Mouse (Mus musculus) limb, embryonic 12.5 days (tissue): Measurements from ENCODE around the gene Apba3. TPM values are rescaled to one million over a fixed set of nuclear protein-coding genes. Genes with fewer than 3 reads are reported as not detected.
A peak's percentile ranks its signal among the peaks of the same experiment; 100 is the strongest.

ENCODE experiments used
- ATAC-seq: fragments of 200-750 bp; cut with Nextera tagmentation; 2 replicates; pipeline ENCODE4 v1.8.0; 2017; ENCODE audit warnings: low read depth, moderate TSS enrichment; ENCODE audit not compliant: insufficient number of reproducible peaks, insufficient read depth, low FRiP score, low TSS enrichment
- H3K27ac ChIP-seq: fragments of 300-500 bp; sonication (generic); 2 replicates; pipeline ENCODE4 v1.5.1; 2016; ENCODE audit warnings: mild to moderate bottlenecking, moderate library complexity
- H3K27me3 ChIP-seq: fragments of 300-500 bp; sonication (generic); 2 replicates; pipeline ENCODE4 v1.6.1; 2016; ENCODE audit warnings: mild to moderate bottlenecking, moderate library complexity
- H3K36me3 ChIP-seq: fragments of 300-500 bp; sonication (generic); 2 replicates; pipeline ENCODE4 v1.6.1; 2016; ENCODE audit warnings: mild to moderate bottlenecking, moderate library complexity
- H3K4me1 ChIP-seq: fragments of 300-500 bp; sonication (generic); replicated peaks from 2 replicates; pipeline ENCODE4 v1.6.1; 2016
- H3K4me2 ChIP-seq: fragments of 300-500 bp; sonication (generic); 2 replicates; pipeline ENCODE4 v1.6.1; 2016; ENCODE audit warnings: mild to moderate bottlenecking, moderate library complexity
- H3K4me3 ChIP-seq: fragments of 300-500 bp; sonication (generic); replicated peaks from 2 replicates; pipeline ENCODE4 v1.5.1; 2016; ENCODE audit warnings: mild to moderate bottlenecking
- H3K9ac ChIP-seq: fragments of 300-500 bp; sonication (generic); replicated peaks from 2 replicates; pipeline ENCODE4 v1.6.1; 2016; ENCODE audit warnings: mild to moderate bottlenecking, moderate library complexity
- H3K9me3 ChIP-seq: fragments of 300-500 bp; sonication (generic); 2 replicates; pipeline ENCODE4 v1.6.1; 2016; ENCODE audit warnings: mild to moderate bottlenecking, moderate library complexity
- WGBS: fragments of 180-500 bp; shearing (Covaris S2); methylation state at CpG from one replicate; pipeline ENCODE4 v1.1.7; 2016; 5-methylcytosine and 5-hydroxymethylcytosine counted together
- polyA plus RNA-seq: library from polyadenylated mRNA; unstranded; fragments of >200 nt; fragmentation: Nextera tagmentation; extraction: Ambion mirVana; gene quantifications from 2 replicates; pipeline ENCODE4 v1.2.1, GENCODE M21; 2016

The Apba3 gene
- polyA plus RNA-seq, 1 experiment from 2014 or later = 48.8 TPM

GRCm38 (mm10) chr10:81300352-81300907 is 33.7 kb downstream of the Apba3 start:
- H3K27ac ChIP-seq = no peak overlapping the region
- H3K27me3 ChIP-seq = no peaks in the 10 kb centered on the region
- peaks cover 16% of the 10 kb centered on the region for H3K36me3 ChIP-seq
- 89% methylated on average over 9 of the region's 9 CpGs for WGBS
- H3K4me1 ChIP-seq = peaks cover 31% of the 10 kb centered on the region; the same call in 1 of the 2 replicates
- H3K9ac ChIP-seq = peak overlapping the region; percentile 18; the same call in 1 of the 2 replicates
- no peak overlapping the region for H3K4me3 ChIP-seq
- no peaks in the 10 kb centered on the region for H3K9me3 ChIP-seq
- no peak overlapping the region for H3K4me2 ChIP-seq
- ATAC-seq = no peak

GRCm38 (mm10) chr10:81301321-81301720 is 34.6 kb downstream of the Apba3 start:
- ATAC-seq = no peak
- Histone ChIP-seq H3K4me2 (no peak overlapping the region), H3K27me3 (no peaks in the 10 kb centered on the region), H3K4me1 (peaks cover 31% of the 10 kb centered on the region; the same call in 1 of the 2 replicates), H3K4me3 (no peak overlapping the region), H3K9ac (no peak overlapping the region), H3K27ac (no peak overlapping the region), H3K36me3 (peaks cover 21% of the 10 kb centered on the region), H3K9me3 (no peaks in the 10 kb centered on the region)
- 89% methylated on average over 9 of the region's 9 CpGs for WGBS

DNA sequence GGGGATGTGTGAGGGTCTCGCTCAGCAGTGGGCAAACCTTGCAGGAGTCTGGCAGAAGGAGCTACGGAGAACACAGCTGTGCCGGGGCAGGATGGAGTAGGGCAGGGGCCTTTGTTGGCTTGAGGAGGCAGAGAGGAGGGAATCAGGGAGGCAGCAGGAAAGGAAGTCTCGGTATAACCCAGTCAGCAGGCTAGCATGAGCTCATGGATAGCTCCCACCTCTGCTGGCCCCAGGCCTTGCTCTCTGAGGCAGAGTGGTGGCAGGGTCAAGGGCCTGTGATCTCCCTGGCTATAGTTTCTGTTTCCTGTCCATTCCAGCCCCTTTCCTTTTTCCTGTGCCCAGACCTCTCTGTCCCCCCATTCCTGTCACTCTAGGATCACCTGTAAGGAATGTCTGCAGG is 35.5 kb downstream of the Apba3 start:
- H3K4me2 ChIP-seq = no peak overlapping the region
- H3K9ac ChIP-seq = 0 out of 2 replicates have a peak overlapping the region, but pooled peaks have one; percentile 2
- no peak overlapping the region for H3K27ac ChIP-seq
- peaks cover 31% of the 10 kb centered on the region for H3K36me3 ChIP-seq
- H3K4me3 ChIP-seq = no peak overlapping the region
- no peak for ATAC-seq
- H3K4me1 ChIP-seq = peaks cover 29% of the 10 kb centered on the region; the same call in 1 of the 2 replicates
- no peaks in the 10 kb centered on the region for H3K27me3 ChIP-seq
- H3K9me3 ChIP-seq = no peaks in the 10 kb centered on the region
- WGBS = 75% methylated on average over 4 of the region's 4 CpGs

DNA sequence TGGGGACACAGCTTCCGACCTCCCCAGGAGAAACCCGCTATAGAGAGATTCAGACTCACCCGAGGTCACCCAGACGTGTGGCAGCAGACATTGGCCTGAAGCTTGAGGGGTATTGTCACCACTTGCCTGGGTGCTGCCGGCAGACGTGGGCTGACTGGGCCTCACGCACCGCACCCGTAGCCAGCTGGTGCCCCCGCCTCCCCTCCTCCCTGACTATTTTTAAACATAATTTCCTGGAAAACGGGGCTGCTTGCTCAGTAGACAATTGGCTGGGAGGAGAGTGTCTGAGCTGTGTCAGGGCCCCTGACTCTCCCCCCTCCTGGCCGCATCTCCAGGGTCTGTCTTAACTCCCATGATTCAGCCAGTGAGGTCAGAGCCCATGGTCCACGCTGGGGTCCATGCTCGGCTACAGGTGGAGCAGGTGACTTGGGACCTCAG is 36.0 kb downstream of the Apba3 start:
- Histone ChIP-seq H3K9me3 (no peaks in the 10 kb centered on the region), H3K36me3 (peaks cover 36% of the 10 kb centered on the region), H3K27me3 (no peaks in the 10 kb centered on the region), H3K27ac (peak overlapping the region; percentile 45; the same call in 1 of the 2 replicates), H3K4me1 (peaks cover 26% of the 10 kb centered on the region; the same call in 1 of the 2 replicates), H3K9ac (0 out of 2 replicates have a peak overlapping the region, but pooled peaks have one; percentile 2), H3K4me3 (no peak overlapping the region), H3K4me2 (no peak overlapping the region)
- 76% methylated on average over 14 of the region's 14 CpGs for WGBS
- no peak for ATAC-seq

GRCm38 (mm10) chr10:81303258-81303657 is 36.5 kb downstream of the Apba3 start:
- no peak overlapping the region for H3K9ac ChIP-seq
- no peak overlapping the region for H3K4me3 ChIP-seq
- no peak overlapping the region for H3K4me2 ChIP-seq
- peaks cover 37% of the 10 kb centered on the region for H3K36me3 ChIP-seq
- H3K27me3 ChIP-seq = no peaks in the 10 kb centered on the region
- H3K4me1 ChIP-seq = peaks cover 26% of the 10 kb centered on the region; the same call in 1 of the 2 replicates
- no peaks in the 10 kb centered on the region for H3K9me3 ChIP-seq
- ATAC-seq = no peak
- H3K27ac ChIP-seq = peak overlapping the region; percentile 45; the same call in 1 of the 2 replicates
- WGBS = 77% methylated on average over 10 of the region's 10 CpGs

DNA sequence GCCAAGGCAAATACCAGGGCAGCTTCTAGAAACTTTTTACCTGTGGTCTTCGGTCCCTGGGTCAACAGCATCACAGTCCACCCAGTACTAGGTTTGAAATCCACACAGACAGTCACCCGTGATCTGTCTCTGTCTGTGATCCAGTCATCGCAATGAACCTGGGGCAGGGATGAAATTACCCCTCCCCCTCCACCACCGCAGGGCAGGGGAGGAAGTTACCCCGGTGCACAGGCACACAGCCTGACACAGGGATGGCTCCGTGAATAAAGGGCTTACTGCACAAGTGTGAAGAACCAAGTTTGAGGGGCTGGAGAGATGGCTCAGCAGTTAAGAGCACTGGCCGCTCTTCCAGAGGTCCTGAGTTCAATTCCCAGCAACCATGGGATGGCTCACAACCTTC is 37.0 kb downstream of the Apba3 start:
- no peak overlapping the region for H3K27ac ChIP-seq
- no peak overlapping the region for H3K9ac ChIP-seq
- H3K4me3 ChIP-seq = no peak overlapping the region
- no peak overlapping the region for H3K4me2 ChIP-seq
- ATAC-seq = no peak
- peaks cover 26% of the 10 kb centered on the region; the same call in 1 of the 2 replicates for H3K4me1 ChIP-seq
- no peaks in the 10 kb centered on the region for H3K9me3 ChIP-seq
- H3K27me3 ChIP-seq = no peaks in the 10 kb centered on the region
- peaks cover 39% of the 10 kb centered on the region for H3K36me3 ChIP-seq
- WGBS = 79% methylated on average over 7 of the region's 7 CpGs

- no peak overlapping the region; the same call in 1 of the 2 replicates for H3K4me3 ChIP-seq
- no peaks in the 10 kb centered on the region for H3K27me3 ChIP-seq
- H3K27ac ChIP-seq = no peak overlapping the region
- WGBS = 27% methylated on average over 7 of the region's 9 CpGs
- 0 out of 2 replicates have a peak, but pooled peaks have one; percentile 23 for ATAC-seq
- H3K4me2 ChIP-seq = no peak overlapping the region
- H3K36me3 ChIP-seq = peaks cover 48% of the 10 kb centered on the region
- no peak overlapping the region for H3K9ac ChIP-seq
- H3K4me1 ChIP-seq = peaks cover 26% of the 10 kb centered on the region; the same call in 1 of the 2 replicates
- H3K9me3 ChIP-seq = no peaks in the 10 kb centered on the region
Observed at GRCm38 (mm10) chr10:81304597-81305238, 38.0 kb downstream of the Apba3 start.

GRCm38 (mm10) chr10:81305663-81306062 is 38.9 kb downstream of the Apba3 start:
- ATAC-seq = no peak
- Histone ChIP-seq H3K4me2 (no peak overlapping the region), H3K27me3 (no peaks in the 10 kb centered on the region), H3K27ac (no peak overlapping the region), H3K9me3 (no peaks in the 10 kb centered on the region), H3K4me1 (peaks cover 24% of the 10 kb centered on the region; the same call in 1 of the 2 replicates), H3K36me3 (peaks cover 58% of the 10 kb centered on the region), H3K4me3 (no peak overlapping the region), H3K9ac (no peak overlapping the region)
- 94% methylated on average over 14 of the region's 14 CpGs for WGBS

DNA sequence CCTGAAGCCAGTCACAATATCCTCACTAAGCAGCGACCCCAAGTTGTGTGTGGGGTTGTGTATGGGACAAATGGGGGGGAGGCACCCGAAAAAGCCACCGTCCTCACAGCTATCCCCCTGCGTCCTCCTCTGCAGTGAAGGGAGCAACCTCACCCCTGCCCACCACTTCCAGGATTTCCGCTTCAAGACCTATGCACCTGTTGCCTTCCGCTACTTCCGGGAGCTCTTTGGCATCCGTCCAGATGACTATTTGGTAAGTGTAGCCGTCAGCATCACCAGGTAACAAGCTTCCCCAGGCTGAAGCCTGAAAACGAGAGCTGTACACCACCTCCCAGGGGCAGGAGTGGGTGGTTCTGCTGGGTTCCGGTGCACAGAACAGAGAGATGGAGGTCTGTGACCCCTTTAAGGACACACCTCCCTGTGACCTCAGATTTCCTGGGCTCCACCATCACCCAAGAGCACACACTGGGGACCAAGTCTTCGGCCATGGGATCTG is 39.5 kb downstream of the Apba3 start:
- Histone ChIP-seq H3K4me2 (no peak overlapping the region), H3K27me3 (no peaks in the 10 kb centered on the region), H3K27ac (no peak overlapping the region), H3K9me3 (no peaks in the 10 kb centered on the region), H3K36me3 (peaks cover 63% of the 10 kb centered on the region), H3K4me3 (no peak overlapping the region), H3K4me1 (peaks cover 20% of the 10 kb centered on the region; the same call in 1 of the 2 replicates), H3K9ac (no peak overlapping the region)
- no peak for ATAC-seq
- 92% methylated on average over 12 of the region's 12 CpGs for WGBS

DNA sequence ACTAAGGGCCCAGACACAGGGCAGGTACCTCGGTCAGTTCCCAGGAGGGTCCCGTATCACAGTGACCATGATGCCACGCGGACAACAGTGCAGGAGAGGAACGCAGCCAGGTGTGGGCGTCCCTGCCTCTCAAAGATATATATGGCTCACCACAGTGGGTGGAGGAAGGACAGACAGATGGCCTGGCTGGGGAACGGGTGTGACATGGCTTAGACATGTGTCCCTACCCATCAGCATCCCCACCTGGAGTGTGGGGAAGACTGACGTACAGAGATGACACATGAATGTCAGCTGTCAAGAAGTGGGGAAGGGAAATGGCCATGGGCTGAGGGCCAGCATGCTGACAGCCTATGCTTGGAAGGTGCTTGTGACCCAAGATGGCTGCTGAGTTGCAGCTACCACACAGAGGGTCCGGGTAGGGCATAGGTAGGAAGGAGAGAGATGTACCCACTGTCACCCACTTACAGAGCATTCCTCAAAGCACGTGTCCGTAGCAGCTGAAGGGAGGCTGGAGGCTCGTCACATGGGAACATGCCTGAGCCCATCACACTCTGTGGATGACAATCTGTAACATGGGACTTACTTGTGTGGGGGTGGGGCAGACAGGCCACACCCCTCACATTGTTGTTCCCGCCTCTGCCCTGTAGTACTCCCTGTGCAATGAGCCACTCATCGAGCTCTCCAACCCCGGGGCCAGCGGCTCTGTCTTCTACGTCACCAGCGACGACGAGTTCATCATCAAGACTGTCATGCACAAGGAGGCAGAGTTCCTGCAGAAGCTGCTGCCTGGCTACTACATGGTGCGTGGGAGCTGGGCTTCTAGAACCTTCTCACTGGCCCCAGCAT is 40.3 kb downstream of the Apba3 start:
- no peak for ATAC-seq
- Histone ChIP-seq H3K4me1 (peaks cover 17% of the 10 kb centered on the region; the same call in 1 of the 2 replicates), H3K9ac (no peak overlapping the region), H3K4me3 (no peak overlapping the region), H3K9me3 (no peaks in the 10 kb centered on the region), H3K27me3 (no peaks in the 10 kb centered on the region), H3K27ac (no peak overlapping the region), H3K4me2 (no peak overlapping the region), H3K36me3 (peaks cover 72% of the 10 kb centered on the region)
- WGBS = 91% methylated on average over 21 of the region's 21 CpGs

GRCm38 (mm10) chr10:81309571-81309970 is 42.8 kb downstream of the Apba3 start:
- H3K4me2 ChIP-seq = no peak overlapping the region
- H3K36me3 ChIP-seq = peaks cover 97% of the 10 kb centered on the region
- no peak overlapping the region for H3K9ac ChIP-seq
- H3K9me3 ChIP-seq = no peaks in the 10 kb centered on the region
- no peaks in the 10 kb centered on the region for H3K27me3 ChIP-seq
- no peak overlapping the region for H3K4me3 ChIP-seq
- H3K4me1 ChIP-seq = 0 out of 2 replicates have a peak, but pooled peaks cover 5% of the 10 kb centered on the region
- WGBS = 87% methylated on average over 5 of the region's 5 CpGs
- no peak overlapping the region for H3K27ac ChIP-seq
- ATAC-seq = no peak
